Mouse (Mus musculus): Measurements from ENCODE around the gene Olfr281. TPM values are rescaled to one million over a fixed set of nuclear protein-coding genes. Genes with fewer than 3 reads are reported as not detected.
"Not testable (repeated sequence)": the region's sequence is repeated elsewhere in the genome, so short reads cannot be mapped to it uniquely, and the experiment has no call there.

Olfr281 gene
- not detected in 2 replicates for polyA plus RNA-seq (2015; fragmentation: Nextera tagmentation; extraction: Ambion mirVana)

- Histone ChIP-seq H3K27ac (no peak within 1 kb of the TSS), H3K4me1 (no peaks in the 10 kb centered on the region), H3K27me3 (0 out of 2 replicates have a peak, but pooled peaks cover 4% of the 10 kb centered on the region), H3K9me3 (replicated peaks) (no peaks in the 10 kb centered on the region), H3K36me3 (no peaks in the 10 kb centered on the region), H3K4me3 (replicated peaks) (no peak within 1 kb of the TSS), H3K9ac (no peak within 1 kb of the TSS), H3K4me2 (no peak within 1 kb of the TSS)
- no peak for ATAC-seq (replicated peaks; ENCODE audit: low FRiP score)
- WGBS = 94% methylated on average over 7 of the region's 7 CpGs
These were observed at the start of gene Olfr281 for GRCm38 (mm10) chr15:98452288-98452687. Gene Olfr281 (plus strand): TSS chr15:98452588.

- Histone ChIP-seq H3K9ac (no peak overlapping the region), H3K4me2 (peak overlapping the region; percentile 50), H3K9me3 (replicated peaks) (0 out of 2 replicates have a peak, but pooled peaks cover 5% of the 10 kb centered on the region), H3K36me3 (no peaks in the 10 kb centered on the region), H3K27ac (no peak overlapping the region), H3K4me1 (no peaks in the 10 kb centered on the region), H3K27me3 (no peaks in the 10 kb centered on the region), H3K4me3 (replicated peaks) (peak overlapping the region; percentile 30)
- no peak for ATAC-seq (replicated peaks; ENCODE audit: low FRiP score)
- WGBS = 54% methylated on average over 17 of the region's 17 CpGs
These were observed 43.9 kb upstream of the Olfr281 start for GRCm38 (mm10) chr15:98408406-98409060.

- Histone ChIP-seq H3K9ac (no peak overlapping the region), H3K27me3 (no peaks in the 10 kb centered on the region), H3K9me3 (replicated peaks) (0 out of 2 replicates have a peak, but pooled peaks cover 5% of the 10 kb centered on the region), H3K27ac (no peak overlapping the region), H3K4me2 (no peak overlapping the region), H3K36me3 (no peaks in the 10 kb centered on the region), H3K4me3 (replicated peaks) (no peak overlapping the region), H3K4me1 (no peaks in the 10 kb centered on the region)
- 93% methylated on average over 2 of the region's 2 CpGs for WGBS
- ATAC-seq (replicated peaks; ENCODE audit: low FRiP score) = no peak
These were observed 42.8 kb upstream of the Olfr281 start for GRCm38 (mm10) chr15:98409635-98410034.

- Histone ChIP-seq H3K36me3 (no peaks in the 10 kb centered on the region), H3K4me2 (no peak overlapping the region), H3K4me1 (no peaks in the 10 kb centered on the region), H3K9me3 (replicated peaks) (0 out of 2 replicates have a peak, but pooled peaks cover 5% of the 10 kb centered on the region), H3K27ac (no peak overlapping the region), H3K4me3 (replicated peaks) (no peak overlapping the region), H3K9ac (no peak overlapping the region), H3K27me3 (no peaks in the 10 kb centered on the region)
- no peak for ATAC-seq (replicated peaks; ENCODE audit: low FRiP score)
- WGBS = 93% methylated on average over 9 of the region's 9 CpGs
These were observed 42.1 kb upstream of the Olfr281 start for GRCm38 (mm10) chr15:98410249-98410648.

DNA sequence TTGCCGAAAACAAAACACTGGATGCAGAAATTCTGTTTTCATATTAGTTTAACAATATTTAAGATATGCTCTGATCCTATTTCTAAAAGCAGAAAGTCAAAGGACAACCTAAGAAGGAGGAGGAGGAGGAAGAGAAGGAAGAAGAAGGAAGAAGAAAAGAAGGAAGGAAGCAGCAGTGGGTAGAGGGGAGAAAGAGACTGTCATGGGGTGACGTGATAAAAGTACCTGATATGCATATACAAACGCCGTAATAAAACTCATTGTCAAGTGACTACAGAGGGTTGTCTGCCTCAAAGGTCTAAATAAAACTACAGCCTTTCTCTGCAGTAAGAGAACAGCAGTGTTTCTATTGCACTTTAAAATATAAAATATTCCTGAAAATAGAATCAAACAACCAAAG is 36.4 kb upstream of the Olfr281 start:
- no peak overlapping the region for H3K4me2 ChIP-seq
- no peak for ATAC-seq (replicated peaks; ENCODE audit: low FRiP score)
- H3K9ac ChIP-seq = no peak overlapping the region
- 80% methylated on average over 4 of the region's 4 CpGs for WGBS
- no peaks in the 10 kb centered on the region for H3K27me3 ChIP-seq
- H3K36me3 ChIP-seq = no peaks in the 10 kb centered on the region
- no peaks in the 10 kb centered on the region for H3K4me1 ChIP-seq
- no peak overlapping the region for H3K27ac ChIP-seq
- H3K4me3 ChIP-seq (replicated peaks) = no peak overlapping the region
- no peaks in the 10 kb centered on the region for H3K9me3 ChIP-seq (replicated peaks)

DNA sequence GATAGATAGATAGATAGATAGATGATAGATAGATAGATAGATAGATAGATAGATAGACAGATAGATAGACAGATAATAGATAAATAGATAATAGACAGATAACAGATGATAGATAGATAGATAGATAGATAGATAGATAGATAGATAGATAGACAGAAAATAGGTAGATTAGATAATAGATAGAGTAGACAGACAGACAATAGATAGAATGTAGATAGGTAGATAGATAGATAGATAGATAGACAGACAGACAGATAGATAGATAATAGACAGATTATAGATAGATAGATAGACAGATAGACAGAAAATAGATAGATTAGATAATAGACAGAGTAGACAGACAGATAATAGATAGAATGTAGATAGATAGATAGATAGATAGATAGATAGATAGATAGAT is 35.6 kb upstream of the Olfr281 start:
- H3K36me3 ChIP-seq; H3K27ac ChIP-seq; H3K9ac ChIP-seq; H3K4me3 ChIP-seq (replicated peaks); H3K4me1 ChIP-seq; H3K27me3 ChIP-seq; ATAC-seq (replicated peaks; ENCODE audit: low FRiP score); H3K4me2 ChIP-seq; H3K9me3 ChIP-seq (replicated peaks): not testable (repeated sequence)

- not testable (repeated sequence) for H3K27ac ChIP-seq; H3K36me3 ChIP-seq; H3K9me3 ChIP-seq (replicated peaks); H3K4me2 ChIP-seq; H3K4me1 ChIP-seq; ATAC-seq (replicated peaks; ENCODE audit: low FRiP score); H3K9ac ChIP-seq; H3K27me3 ChIP-seq; H3K4me3 ChIP-seq (replicated peaks)
- WGBS = 45% methylated on average over 2 of the region's 3 CpGs
These were observed 35.1 kb upstream of the Olfr281 start for GRCm38 (mm10) chr15:98417285-98417684.

- no peak overlapping the region for H3K27ac ChIP-seq
- H3K36me3 ChIP-seq = no peaks in the 10 kb centered on the region
- H3K4me3 ChIP-seq (replicated peaks) = no peak overlapping the region
- ATAC-seq (replicated peaks; ENCODE audit: low FRiP score) = no peak
- H3K4me2 ChIP-seq = no peak overlapping the region
- H3K9me3 ChIP-seq (replicated peaks) = no peaks in the 10 kb centered on the region
- no peaks in the 10 kb centered on the region for H3K4me1 ChIP-seq
- no peak overlapping the region for H3K9ac ChIP-seq
- whole genome bisulfite sequencing = 72% methylated on average over 7 of the region's 7 CpGs
- no peaks in the 10 kb centered on the region for H3K27me3 ChIP-seq
These were observed 34.3 kb upstream of the Olfr281 start for GRCm38 (mm10) chr15:98418096-98418495.

- no peak for ATAC-seq (replicated peaks; ENCODE audit: low FRiP score)
- Histone ChIP-seq H3K27ac (no peak overlapping the region), H3K9ac (no peak overlapping the region), H3K4me3 (replicated peaks) (no peak overlapping the region), H3K36me3 (no peaks in the 10 kb centered on the region), H3K9me3 (replicated peaks) (no peaks in the 10 kb centered on the region), H3K27me3 (peaks cover 3% of the 10 kb centered on the region; the same call in 1 of the 2 replicates), H3K4me1 (peaks cover 7% of the 10 kb centered on the region; the same call in 1 of the 2 replicates), H3K4me2 (no peak overlapping the region)
- WGBS = 63% methylated on average over 4 of the region's 4 CpGs
These were observed 31.5 kb upstream of the Olfr281 start for GRCm38 (mm10) chr15:98420897-98421296.

- no peak overlapping the region for H3K4me3 ChIP-seq (replicated peaks)
- no peak overlapping the region for H3K4me2 ChIP-seq
- H3K27me3 ChIP-seq = peaks cover 3% of the 10 kb centered on the region; the same call in 1 of the 2 replicates
- 64% methylated on average over 14 of the region's 14 CpGs for WGBS
- H3K36me3 ChIP-seq = no peaks in the 10 kb centered on the region
- no peaks in the 10 kb centered on the region for H3K9me3 ChIP-seq (replicated peaks)
- H3K4me1 ChIP-seq = peaks cover 7% of the 10 kb centered on the region; the same call in 1 of the 2 replicates
- H3K27ac ChIP-seq = no peak overlapping the region
- no peak overlapping the region for H3K9ac ChIP-seq
- no peak for ATAC-seq (replicated peaks; ENCODE audit: low FRiP score)
These were observed 28.1 kb upstream of the Olfr281 start for GRCm38 (mm10) chr15:98424326-98424725.

- H3K4me2 ChIP-seq = no peak overlapping the region
- no peak overlapping the region for H3K4me3 ChIP-seq (replicated peaks)
- peaks cover 7% of the 10 kb centered on the region; the same call in 1 of the 2 replicates for H3K4me1 ChIP-seq
- no peak overlapping the region for H3K27ac ChIP-seq
- H3K9me3 ChIP-seq (replicated peaks) = no peaks in the 10 kb centered on the region
- peaks cover 3% of the 10 kb centered on the region; the same call in 1 of the 2 replicates for H3K27me3 ChIP-seq
- H3K36me3 ChIP-seq = no peaks in the 10 kb centered on the region
- no peak for ATAC-seq (replicated peaks; ENCODE audit: low FRiP score)
- 36% methylated on average over 6 of the region's 6 CpGs for WGBS
- no peak overlapping the region for H3K9ac ChIP-seq
These were observed 27.6 kb upstream of the Olfr281 start for GRCm38 (mm10) chr15:98424753-98425152.

DNA sequence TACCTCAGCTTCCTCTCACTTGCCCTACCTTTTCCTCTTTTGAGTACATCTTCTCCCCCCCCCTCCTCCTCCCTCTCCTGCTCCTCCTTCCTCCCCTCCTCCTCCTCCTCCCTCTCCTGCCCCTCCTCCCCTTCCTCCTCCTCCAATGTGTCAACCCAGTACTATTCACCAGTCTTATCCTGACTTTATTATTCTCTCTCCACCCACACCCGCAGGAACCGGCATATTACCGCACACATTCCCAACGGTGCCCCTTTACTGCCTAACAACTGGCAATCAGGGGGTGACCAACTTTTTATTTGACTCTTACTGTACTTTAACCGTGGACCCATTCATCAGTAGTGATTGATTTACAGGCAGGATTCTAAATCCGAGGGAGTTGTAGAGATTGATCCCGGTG is 27.2 kb upstream of the Olfr281 start:
- ATAC-seq (replicated peaks; ENCODE audit: low FRiP score) = no peak
- Histone ChIP-seq H3K4me3 (replicated peaks) (no peak overlapping the region), H3K9me3 (replicated peaks) (no peaks in the 10 kb centered on the region), H3K9ac (no peak overlapping the region), H3K27ac (no peak overlapping the region), H3K36me3 (no peaks in the 10 kb centered on the region), H3K27me3 (peaks cover 3% of the 10 kb centered on the region; the same call in 1 of the 2 replicates), H3K4me2 (no peak overlapping the region), H3K4me1 (peaks cover 7% of the 10 kb centered on the region; the same call in 1 of the 2 replicates)
- WGBS = 33% methylated on average over 7 of the region's 7 CpGs

DNA sequence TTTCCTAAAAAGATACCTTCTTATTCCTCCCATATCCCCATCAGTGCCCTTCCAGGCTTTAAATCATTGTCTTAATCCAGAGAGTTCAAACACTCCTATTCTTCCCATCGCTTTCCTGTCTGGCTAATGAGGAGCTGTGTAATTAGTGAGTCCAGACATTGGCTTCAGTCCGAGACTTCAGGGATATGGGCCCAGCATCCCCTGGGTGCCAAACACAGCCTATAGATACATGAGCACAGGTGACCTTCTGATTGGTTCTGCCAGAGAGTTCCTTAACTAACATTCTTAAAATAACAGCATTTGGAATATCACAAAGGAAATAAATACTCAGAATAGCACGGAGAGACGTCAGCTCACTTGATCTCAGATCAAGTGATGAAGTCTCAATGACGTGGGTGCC is 21.5 kb upstream of the Olfr281 start, which contains the start of gene Olfr282:
TSS of gene Olfr282 (plus strand) at position 301 of the 400 bp plus-strand sequence.
- H3K9ac ChIP-seq; ATAC-seq (replicated peaks; ENCODE audit: low FRiP score): not testable (repeated sequence)
- WGBS = 76% methylated on average over 5 of the region's 5 CpGs

More for the DNA sequence above, 21.5 kb upstream of the Olfr281 start, which contains the start of gene Olfr282:
- H3K36me3 ChIP-seq; H3K9me3 ChIP-seq (replicated peaks); H3K4me1 ChIP-seq; H3K27ac ChIP-seq; H3K27me3 ChIP-seq; H3K4me2 ChIP-seq; H3K4me3 ChIP-seq (replicated peaks): not testable (repeated sequence)
